Mouse (Mus musculus): Measurements from ENCODE around the gene Olfr714.
"Not testable (repeated sequence)": the region's sequence is repeated elsewhere in the genome, so short reads cannot be mapped to it uniquely, and the experiment has no call there.

The Olfr714 gene

GRCm38 (mm10) chr7:107070681-107071080 lies at the start of gene Olfr714:
Olfr714 (plus strand) TSS chr7:107070981.
- no peak for DNase-seq (ENCODE audit: low spot score in 2 of 2)

DNA sequence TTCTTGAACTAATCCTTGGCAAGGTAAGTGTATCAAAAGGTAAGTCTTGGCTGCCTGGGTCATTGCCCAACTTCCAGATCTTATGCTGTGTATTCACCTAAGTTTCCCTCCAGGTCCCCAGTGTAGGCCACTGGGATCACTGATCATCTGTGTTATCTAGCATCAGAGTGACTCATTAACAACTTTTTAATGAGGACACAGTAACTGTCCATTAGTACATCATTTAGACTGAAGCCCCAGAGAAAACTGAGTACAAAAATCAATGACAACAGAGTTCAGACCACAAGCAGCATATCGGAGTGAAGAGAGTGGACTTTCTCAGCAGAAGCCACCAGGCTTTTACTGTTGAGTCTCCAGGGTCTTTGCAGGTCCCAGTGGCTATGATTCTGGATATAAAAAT lies 39.9 kb upstream of the Olfr714 start, which contains the start of gene Olfr713:
Gene Olfr713, plus strand, starts transcription at position 301 of the 400 bp plus-strand sequence.
- no peak for DNase-seq (ENCODE audit: low spot score in 2 of 2)

DNA sequence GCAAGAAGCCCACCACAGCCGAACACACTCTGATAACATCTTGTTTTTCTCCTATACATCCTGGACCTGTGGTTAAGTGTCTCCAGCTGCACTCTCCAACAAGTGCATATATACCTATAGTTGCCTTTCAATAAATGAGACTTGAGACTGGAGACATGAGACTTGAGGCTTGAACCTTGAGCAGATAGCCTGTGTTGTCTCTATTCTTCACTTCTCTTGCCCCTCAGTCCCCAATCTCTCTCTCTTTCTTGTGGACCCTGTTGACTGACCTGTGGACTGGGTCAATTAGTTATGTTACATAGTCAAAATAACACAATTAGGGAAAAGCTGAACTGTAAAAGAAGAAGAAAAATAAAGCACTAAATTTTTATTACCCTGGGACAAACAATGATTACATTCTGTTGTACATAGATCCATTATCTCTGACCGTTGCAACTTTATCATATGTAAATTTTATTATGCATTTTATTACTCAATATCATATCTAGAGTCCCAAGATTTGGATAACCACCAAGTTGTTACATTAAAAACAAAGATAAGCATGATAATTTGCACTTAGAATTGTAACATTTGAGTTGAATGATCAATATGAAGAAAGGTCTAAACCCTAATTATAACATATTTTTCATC lies 30.7 kb upstream of the Olfr714 start:
- DNase-seq (ENCODE audit: low spot score in 2 of 2): no peak

- no peak for DNase-seq (ENCODE audit: low spot score in 2 of 2)
Measured at GRCm38 (mm10) chr7:107043136-107043535, 27.6 kb upstream of the Olfr714 start.

DNA sequence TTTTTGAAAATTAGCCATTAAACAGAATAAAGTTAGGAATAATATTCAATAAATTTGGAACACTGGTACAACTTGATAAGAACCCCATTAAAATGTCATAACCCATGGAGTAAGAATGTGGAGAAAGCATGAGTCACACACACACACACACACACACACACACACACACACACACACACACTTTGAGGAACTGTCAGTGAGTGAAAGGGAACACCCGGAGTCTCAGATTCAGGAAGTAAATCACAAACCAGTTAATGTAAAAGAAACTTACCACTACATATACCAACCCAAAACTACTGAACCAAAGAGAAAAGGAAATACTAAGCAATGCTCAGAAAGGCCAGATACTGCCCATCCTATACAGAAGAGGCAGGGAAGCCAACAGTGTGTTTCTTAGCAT lies 26.4 kb upstream of the Olfr714 start:
- peak in 1 of 2 experiments; percentile 6 for DNase-seq (ENCODE audit: low spot score in 2 of 2)

GRCm38 (mm10) chr7:107045833-107046232 lies 24.9 kb upstream of the Olfr714 start:
- DNase-seq (ENCODE audit: low spot score in 2 of 2): peak in 1 of 2 experiments; percentile 24

- no peak for DNase-seq (ENCODE audit: low spot score in 2 of 2)
Measured at GRCm38 (mm10) chr7:107047578-107047977, 23.2 kb upstream of the Olfr714 start.

- DNase-seq (ENCODE audit: low spot score in 2 of 2): no peak
Measured at GRCm38 (mm10) chr7:107092920-107093319, 22.1 kb downstream of the Olfr714 start, which contains the start of gene Olfr17. Olfr17 (plus strand) TSS chr7:107093220.

- not testable (repeated sequence) for DNase-seq (ENCODE audit: low spot score in 2 of 2)
Measured at GRCm38 (mm10) chr7:107110269-107110668, 39.5 kb downstream of the Olfr714 start, which contains the start of gene Olfr715b. Olfr715b (minus strand) TSS chr7:107110369.
